Mouse (Mus musculus): Measurements from ENCODE around the gene 4930415O20Rik. TPM values are rescaled to one million over a fixed set of nuclear protein-coding genes. Genes with fewer than 3 reads are reported as not detected.

The 4930415O20Rik gene
- polyA plus RNA-seq, 1 experiment from 2014 or later, result not detected

DNA sequence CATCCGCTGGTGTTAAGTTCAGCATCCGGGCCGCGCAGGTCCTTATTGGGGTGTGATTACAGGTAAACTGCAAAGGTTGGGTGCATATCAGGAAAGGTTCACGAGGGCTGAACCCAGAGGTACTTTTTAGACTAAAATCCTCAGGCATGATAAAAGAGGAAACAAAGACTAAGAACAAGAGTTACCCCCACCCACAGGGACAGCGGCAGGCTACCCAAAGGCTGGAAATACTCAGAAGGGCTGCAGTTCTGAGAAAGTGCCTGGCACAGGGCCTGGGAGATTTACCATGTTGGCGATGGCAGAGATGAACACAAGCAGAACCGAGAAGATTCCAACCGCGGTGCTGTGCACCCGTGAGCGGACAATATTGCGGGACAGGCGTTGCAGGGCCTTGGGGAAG is 25.8 kb downstream of the 4930415O20Rik start:
- Histone ChIP-seq H3K9ac (no peak overlapping the region), H3K4me1 (ENCODE audit: insufficient read depth) (no peaks in the 10 kb centered on the region), H3K27ac (ENCODE audit: low read depth) (no peak overlapping the region), H3K4me3 (ENCODE audit: low read depth, low read length) (no peak overlapping the region), H3K9me3 (ENCODE audit: low read depth, low read length) (no peaks in the 10 kb centered on the region), H3K27me3 (ENCODE audit: insufficient read depth, low read length) (no peaks in the 10 kb centered on the region), H3K36me3 (ENCODE audit: insufficient read depth) (peaks cover 98% of the 10 kb centered on the region), H3K4me2 (no peak overlapping the region)
- 89% methylated on average over 14 of the region's 14 CpGs for WGBS
- DNase-seq (no peak), ATAC-seq (ENCODE audit: insufficient read depth) (no peak)
- TF ChIP-seq CTCF (IDR thresholded peaks at IDR 0.05; ENCODE audit: low read depth), result no peak

DNA sequence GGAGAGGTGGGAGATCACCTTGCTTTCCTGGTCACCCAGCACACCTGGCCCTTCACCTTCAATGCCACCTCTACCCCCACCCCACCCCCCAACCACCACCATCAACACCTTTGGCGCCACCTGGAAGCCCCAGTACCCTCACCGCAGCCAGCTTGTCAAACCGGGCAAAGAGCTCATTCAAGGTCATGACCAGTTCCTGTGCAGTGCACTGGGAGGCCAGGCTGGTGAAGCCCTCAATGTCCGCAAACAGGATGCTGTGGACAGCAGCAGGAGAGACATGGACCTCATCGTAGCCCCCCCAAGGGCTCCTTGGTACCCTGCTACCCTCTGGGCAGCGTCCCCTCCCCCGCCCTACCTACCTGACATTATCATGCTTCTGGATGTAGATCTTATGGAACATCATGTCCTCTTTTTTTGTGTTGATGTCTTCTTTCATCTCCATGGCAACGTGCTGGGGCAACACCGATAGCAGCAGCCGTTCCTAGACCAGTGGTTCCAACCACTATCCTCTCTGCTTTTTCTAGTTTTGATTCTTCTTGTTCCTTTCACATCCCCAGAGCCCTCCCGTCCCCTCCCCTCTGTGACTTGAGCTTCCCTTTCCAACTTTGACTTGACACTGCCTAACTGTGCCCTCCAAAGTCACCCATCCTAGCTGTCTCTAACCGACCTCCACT is 29.4 kb downstream of the 4930415O20Rik start:
- WGBS, result 89% methylated on average over 12 of the region's 12 CpGs
- H3K9me3 ChIP-seq (ENCODE audit: low read depth, low read length), result no peaks in the 10 kb centered on the region
- H3K4me2 ChIP-seq, result no peak overlapping the region
- H3K4me1 ChIP-seq (ENCODE audit: insufficient read depth), result no peaks in the 10 kb centered on the region
- H3K27me3 ChIP-seq (ENCODE audit: insufficient read depth, low read length), result no peaks in the 10 kb centered on the region
- no peak for DNase-seq
- no peak overlapping the region for H3K9ac ChIP-seq
- no peak for TF ChIP-seq CTCF (IDR thresholded peaks at IDR 0.05; ENCODE audit: low read depth)
- H3K36me3 ChIP-seq (ENCODE audit: insufficient read depth), result peaks cover 95% of the 10 kb centered on the region
- H3K4me3 ChIP-seq (ENCODE audit: low read depth, low read length), result no peak overlapping the region
- no peak for ATAC-seq (ENCODE audit: insufficient read depth)
- no peak overlapping the region for H3K27ac ChIP-seq (ENCODE audit: low read depth)

DNA sequence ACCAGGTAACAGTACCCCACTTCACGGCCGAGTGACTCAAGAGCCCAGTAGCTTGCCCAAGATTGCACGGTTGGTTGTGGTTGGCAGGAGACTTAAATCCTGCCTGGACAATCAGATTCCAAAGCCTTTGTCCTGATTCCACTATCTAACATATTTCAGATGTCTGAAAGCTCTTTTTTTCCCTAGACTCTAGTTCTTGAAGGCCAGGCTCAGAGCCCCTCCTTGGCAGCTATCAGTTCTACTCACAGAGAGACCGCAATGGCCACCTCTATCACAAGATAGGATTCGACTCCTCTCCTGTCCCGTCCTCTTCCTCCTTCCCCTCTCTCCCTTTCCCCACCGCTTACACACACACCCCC is 31.0 kb downstream of the 4930415O20Rik start:
- H3K9me3 ChIP-seq (ENCODE audit: low read depth, low read length), result no peaks in the 10 kb centered on the region
- H3K9ac ChIP-seq, result peak overlapping the region; percentile 21; the same call in 1 of the 2 replicates
- no peak for DNase-seq
- ATAC-seq (ENCODE audit: insufficient read depth), result no peak
- WGBS, result 70% methylated on average over 7 of the region's 7 CpGs
- peak overlapping the region; percentile 3; the same call in 1 of the 2 replicates for H3K27ac ChIP-seq (ENCODE audit: low read depth)
- peak overlapping the region; percentile 48 for H3K4me2 ChIP-seq
- H3K36me3 ChIP-seq (ENCODE audit: insufficient read depth), result peaks cover 79% of the 10 kb centered on the region
- H3K4me1 ChIP-seq (ENCODE audit: insufficient read depth), result peaks cover 2% of the 10 kb centered on the region; the same call in 1 of the 2 replicates
- no peaks in the 10 kb centered on the region for H3K27me3 ChIP-seq (ENCODE audit: insufficient read depth, low read length)
- TF ChIP-seq CTCF (IDR thresholded peaks at IDR 0.05; ENCODE audit: low read depth), result no peak
- peak overlapping the region; percentile 14; the same call in 1 of the 2 replicates for H3K4me3 ChIP-seq (ENCODE audit: low read depth, low read length)

DNA sequence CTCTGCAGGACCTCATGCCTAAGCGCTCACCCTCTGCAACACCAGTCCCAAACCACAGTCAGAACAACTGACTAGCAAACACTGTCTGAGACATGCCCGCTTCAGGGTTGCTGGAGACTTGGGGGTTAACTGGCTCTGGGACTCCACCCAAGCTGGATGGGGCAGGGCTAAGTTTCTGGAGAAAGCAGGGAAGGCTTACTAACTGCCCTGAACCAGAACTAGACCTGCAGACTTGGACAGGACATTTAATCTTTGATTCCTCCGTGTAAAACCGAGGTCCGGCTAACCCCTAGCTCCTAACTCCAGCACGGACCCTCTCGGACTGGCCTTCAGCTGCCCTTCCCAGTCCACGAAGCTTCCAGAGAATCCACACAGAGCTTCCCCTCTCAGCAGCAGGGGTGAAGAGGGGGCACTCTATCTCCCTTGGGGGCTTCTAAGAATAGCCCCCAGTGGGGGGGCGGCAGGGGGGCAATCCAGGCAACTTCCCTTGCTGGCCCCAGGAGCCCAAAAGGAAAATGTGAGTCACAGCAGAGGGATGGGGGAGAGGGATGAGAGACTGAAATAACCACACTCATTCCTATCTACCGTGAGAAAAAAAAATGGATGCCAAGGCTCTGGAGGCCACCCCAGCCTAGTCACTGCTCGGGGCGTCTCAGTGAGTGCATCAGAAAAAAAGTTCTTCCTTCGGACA is 31.5 kb downstream of the 4930415O20Rik start:
- H3K9me3 ChIP-seq (ENCODE audit: low read depth, low read length), result no peaks in the 10 kb centered on the region
- peak; percentile 17; the same call in 1 of the 2 replicates for ATAC-seq (ENCODE audit: insufficient read depth)
- H3K9ac ChIP-seq, result peak overlapping the region; percentile 50; the same call in 1 of the 2 replicates
- H3K36me3 ChIP-seq (ENCODE audit: insufficient read depth), result peaks cover 74% of the 10 kb centered on the region
- peak; percentile 9 for DNase-seq
- H3K27ac ChIP-seq (ENCODE audit: low read depth), result peak overlapping the region; percentile 73; the same call in 1 of the 2 replicates
- peaks cover 7% of the 10 kb centered on the region for H3K4me1 ChIP-seq (ENCODE audit: insufficient read depth)
- peak overlapping the region; percentile 14 for H3K4me3 ChIP-seq (ENCODE audit: low read depth, low read length)
- H3K27me3 ChIP-seq (ENCODE audit: insufficient read depth, low read length), result no peaks in the 10 kb centered on the region
- 43% methylated on average over 13 of the region's 13 CpGs for WGBS
- no peak for TF ChIP-seq CTCF (IDR thresholded peaks at IDR 0.05; ENCODE audit: low read depth)
- peak overlapping the region; percentile 48 for H3K4me2 ChIP-seq

DNA sequence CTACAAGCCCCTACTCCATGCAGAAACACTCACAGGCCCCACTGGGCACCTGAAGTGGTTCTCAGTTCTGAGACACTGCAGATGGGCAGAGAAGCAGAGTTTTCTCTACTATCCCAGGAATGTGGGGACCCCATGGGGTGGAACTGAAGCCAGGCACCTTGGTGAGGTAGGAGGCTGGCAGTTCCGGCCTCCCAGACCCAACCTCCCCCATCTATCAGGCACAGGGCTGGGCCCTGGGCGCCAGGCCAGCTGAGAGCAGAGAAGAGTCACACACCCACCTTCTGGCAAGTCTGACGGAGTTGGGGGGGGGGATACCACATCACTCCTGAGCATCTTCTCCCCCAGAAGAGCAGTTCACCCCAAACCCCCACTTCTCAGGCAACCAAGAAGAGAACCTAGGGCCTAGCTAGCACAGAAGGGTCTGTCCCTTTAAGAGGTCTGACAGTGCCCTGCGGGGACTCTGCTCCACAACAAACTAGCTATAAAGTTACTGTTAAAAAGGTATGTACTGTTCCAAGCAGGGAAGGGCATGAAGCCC is 32.2 kb downstream of the 4930415O20Rik start:
- Histone ChIP-seq H3K4me1 (ENCODE audit: insufficient read depth) (peaks cover 7% of the 10 kb centered on the region), H3K4me2 (peak overlapping the region; percentile 48), H3K4me3 (ENCODE audit: low read depth, low read length) (peak overlapping the region; percentile 14), H3K27me3 (ENCODE audit: insufficient read depth, low read length) (no peaks in the 10 kb centered on the region), H3K9me3 (ENCODE audit: low read depth, low read length) (no peaks in the 10 kb centered on the region), H3K27ac (ENCODE audit: low read depth) (peak overlapping the region; percentile 73; the same call in 1 of the 2 replicates), H3K36me3 (ENCODE audit: insufficient read depth) (peaks cover 67% of the 10 kb centered on the region), H3K9ac (peak overlapping the region; percentile 50; the same call in 1 of the 2 replicates)
- DNase-seq (no peak), ATAC-seq (ENCODE audit: insufficient read depth) (no peak)
- WGBS, result 44% methylated on average over 4 of the region's 4 CpGs
- no peak for TF ChIP-seq CTCF (IDR thresholded peaks at IDR 0.05; ENCODE audit: low read depth)

DNA sequence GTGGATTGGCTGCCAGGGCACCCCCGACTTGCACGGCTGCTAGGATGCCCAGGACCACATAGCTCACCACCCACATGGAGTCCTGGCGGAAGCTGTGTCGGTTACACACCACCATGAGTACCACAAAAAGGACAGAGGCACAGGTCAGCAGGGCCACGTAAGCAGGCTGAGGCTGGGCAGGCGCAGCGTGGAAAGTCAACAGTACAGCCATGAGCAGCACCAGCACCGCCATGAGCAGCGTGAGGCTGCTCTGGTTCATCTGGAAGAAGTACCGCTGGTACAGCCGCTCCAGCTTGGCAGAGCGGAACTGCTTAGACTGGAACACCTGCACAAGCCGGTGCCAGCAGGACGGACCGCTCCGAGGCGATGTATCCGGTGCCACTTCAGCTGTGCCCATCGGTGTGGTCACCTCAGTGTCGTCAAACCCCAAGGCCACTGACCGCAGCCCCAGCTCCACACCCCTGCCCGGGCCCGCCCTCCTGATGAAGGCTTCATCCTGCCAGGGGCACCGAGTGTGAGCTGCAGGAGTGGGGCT is 33.3 kb downstream of the 4930415O20Rik start:
- H3K4me2 ChIP-seq, result no peak overlapping the region
- DNase-seq (no peak), ATAC-seq (ENCODE audit: insufficient read depth) (no peak)
- H3K4me3 ChIP-seq (ENCODE audit: low read depth, low read length), result no peak overlapping the region
- no peak for TF ChIP-seq CTCF (IDR thresholded peaks at IDR 0.05; ENCODE audit: low read depth)
- H3K27me3 ChIP-seq (ENCODE audit: insufficient read depth, low read length), result no peaks in the 10 kb centered on the region
- H3K27ac ChIP-seq (ENCODE audit: low read depth), result no peak overlapping the region
- peaks cover 56% of the 10 kb centered on the region for H3K36me3 ChIP-seq (ENCODE audit: insufficient read depth)
- peaks cover 7% of the 10 kb centered on the region for H3K4me1 ChIP-seq (ENCODE audit: insufficient read depth)
- H3K9me3 ChIP-seq (ENCODE audit: low read depth, low read length), result no peaks in the 10 kb centered on the region
- WGBS, result 88% methylated on average over 24 of the region's 24 CpGs
- no peak overlapping the region for H3K9ac ChIP-seq
